Mouse (Mus musculus) heart, adult 2 months (tissue): ENCODE results near the gene Ahcyl2.

Experiments
- CTCF ChIP-seq: fragments of 200-600 bp; IDR thresholded peaks from 2 replicates; pipeline ENCODE4 v1.8.1; 2022; ENCODE audit warnings: antibody characterized with exemption, mild to moderate bottlenecking, moderate library complexity
- POLR2A ChIP-seq: fragments of 200-500 bp; IDR thresholded peaks from 2 replicates; pipeline ENCODE4 v1.6.1; 2011; ENCODE audit warnings: mild to moderate bottlenecking, low read depth, low read length, control low read depth; ENCODE audit not compliant: insufficient read depth

- no peak for TF ChIP-seq CTCF
- TF ChIP-seq POLR2A, result no peak
Observed at GRCm38 (mm10) chr6:29820926-29821325, 53.1 kb downstream of the Ahcyl2 start.
